Mouse (Mus musculus): ENCODE data around the gene Crb3. TPM values are rescaled to one million over a fixed set of nuclear protein-coding genes. Genes with fewer than 3 reads are reported as not detected.

The Crb3 gene
- 38.6 and 41.3 TPM in 2 replicates for polyA plus RNA-seq (2014; fragmentation: Nextera tagmentation; extraction: Ambion mirVana)

- no peaks in the 10 kb centered on the region for H3K9me3 ChIP-seq (ENCODE audit: low read depth, low read length)
- under 1% methylated on average over 18 of the region's 22 CpGs for WGBS
- peaks cover 25% of the 10 kb centered on the region for H3K27me3 ChIP-seq (ENCODE audit: insufficient read depth, low read length)
- peak within 1 kb of the TSS; percentile 90 for H3K4me2 ChIP-seq
- H3K4me1 ChIP-seq (ENCODE audit: insufficient read depth): no peaks in the 10 kb centered on the region
- H3K4me3 ChIP-seq (ENCODE audit: low read depth, low read length): peak within 1 kb of the TSS; percentile 75
- ATAC-seq (ENCODE audit: insufficient read depth): peak; percentile 4; the same call in 1 of the 2 replicates
- peak; percentile 24 for DNase-seq
- H3K36me3 ChIP-seq (ENCODE audit: insufficient read depth): no peaks in the 10 kb centered on the region
- peak within 1 kb of the TSS; percentile 46; the same call in 1 of the 2 replicates for H3K27ac ChIP-seq (ENCODE audit: low read depth)
- no peak for TF ChIP-seq CTCF (IDR thresholded peaks at IDR 0.05; ENCODE audit: low read depth)
- peak within 1 kb of the TSS; percentile 64 for H3K9ac ChIP-seq
These were observed at the start of gene Crb3 for GRCm38 (mm10) chr17:57058891-57059485. Gene Crb3, plus strand, starts transcription at chr17:57059105.

GRCm38 (mm10) chr17:57010911-57011235, 48.0 kb upstream of the Crb3 start:
- Histone ChIP-seq H3K4me3 (ENCODE audit: low read depth, low read length) (peak overlapping the region; percentile 85), H3K9me3 (ENCODE audit: low read depth, low read length) (no peaks in the 10 kb centered on the region), H3K9ac (peak overlapping the region; percentile 80), H3K27ac (ENCODE audit: low read depth) (peak overlapping the region; percentile 83), H3K36me3 (ENCODE audit: insufficient read depth) (peaks cover 38% of the 10 kb centered on the region), H3K4me1 (ENCODE audit: insufficient read depth) (no peaks in the 10 kb centered on the region; the same call in 1 of the 2 replicates), H3K4me2 (peak overlapping the region; percentile 91), H3K27me3 (ENCODE audit: insufficient read depth, low read length) (no peaks in the 10 kb centered on the region)
- ATAC-seq (ENCODE audit: insufficient read depth) (peak; percentile 38), DNase-seq (no peak)
- WGBS: under 1% methylated on average over 19 of the region's 19 CpGs
- no peak for TF ChIP-seq CTCF (IDR thresholded peaks at IDR 0.05; ENCODE audit: low read depth)

- Histone ChIP-seq H3K36me3 (ENCODE audit: insufficient read depth) (peaks cover 32% of the 10 kb centered on the region), H3K9ac (peak within 1 kb of the TSS; percentile 80), H3K27ac (ENCODE audit: low read depth) (peak within 1 kb of the TSS; percentile 92), H3K4me3 (ENCODE audit: low read depth, low read length) (peak within 1 kb of the TSS; percentile 85), H3K27me3 (ENCODE audit: insufficient read depth, low read length) (no peaks in the 10 kb centered on the region), H3K4me1 (ENCODE audit: insufficient read depth) (no peaks in the 10 kb centered on the region; the same call in 1 of the 2 replicates), H3K4me2 (peak within 1 kb of the TSS; percentile 91), H3K9me3 (ENCODE audit: low read depth, low read length) (no peaks in the 10 kb centered on the region)
- DNase-seq: peak; percentile 100
- ATAC-seq (ENCODE audit: insufficient read depth): peak; percentile 90
- no peak for TF ChIP-seq CTCF (IDR thresholded peaks at IDR 0.05; ENCODE audit: low read depth)
- WGBS: 1% methylated on average over 51 of the region's 51 CpGs
These were observed 47.4 kb upstream of the Crb3 start, which contains the start of the genes Gtf2f1 and Gm17949 for GRCm38 (mm10) chr17:57011236-57012141. Gene Gtf2f1, minus strand, starts transcription at chr17:57011288. Gene Gm17949, plus strand, starts transcription at chr17:57011469.

GRCm38 (mm10) chr17:57012245-57012795, 46.6 kb upstream of the Crb3 start:
- H3K27me3 ChIP-seq (ENCODE audit: insufficient read depth, low read length): no peaks in the 10 kb centered on the region
- no peak for TF ChIP-seq CTCF (IDR thresholded peaks at IDR 0.05; ENCODE audit: low read depth)
- peak overlapping the region; percentile 88 for H3K4me2 ChIP-seq
- peak overlapping the region; percentile 92 for H3K27ac ChIP-seq (ENCODE audit: low read depth)
- H3K9me3 ChIP-seq (ENCODE audit: low read depth, low read length): no peaks in the 10 kb centered on the region
- WGBS: 63% methylated on average over 13 of the region's 13 CpGs
- ATAC-seq (ENCODE audit: insufficient read depth): peak; percentile 1; the same call in 1 of the 2 replicates
- no peak for DNase-seq
- H3K4me1 ChIP-seq (ENCODE audit: insufficient read depth): no peaks in the 10 kb centered on the region; the same call in 1 of the 2 replicates
- peak overlapping the region; percentile 85 for H3K4me3 ChIP-seq (ENCODE audit: low read depth, low read length)
- H3K9ac ChIP-seq: 0 out of 2 replicates have a peak overlapping the region, but pooled peaks have one; percentile 74
- peaks cover 23% of the 10 kb centered on the region for H3K36me3 ChIP-seq (ENCODE audit: insufficient read depth)

GRCm38 (mm10) chr17:57019693-57020092, 39.2 kb upstream of the Crb3 start:
- ATAC-seq (ENCODE audit: insufficient read depth) (no peak), DNase-seq (no peak)
- no peaks in the 10 kb centered on the region for H3K9me3 ChIP-seq (ENCODE audit: low read depth, low read length)
- H3K4me1 ChIP-seq (ENCODE audit: insufficient read depth): no peaks in the 10 kb centered on the region
- H3K36me3 ChIP-seq (ENCODE audit: insufficient read depth): peaks cover 53% of the 10 kb centered on the region
- no peak overlapping the region for H3K4me3 ChIP-seq (ENCODE audit: low read depth, low read length)
- H3K4me2 ChIP-seq: no peak overlapping the region
- 92% methylated on average over 2 of the region's 2 CpGs for WGBS
- TF ChIP-seq CTCF (IDR thresholded peaks at IDR 0.05; ENCODE audit: low read depth): no peak
- no peaks in the 10 kb centered on the region for H3K27me3 ChIP-seq (ENCODE audit: insufficient read depth, low read length)
- no peak overlapping the region for H3K9ac ChIP-seq
- no peak overlapping the region for H3K27ac ChIP-seq (ENCODE audit: low read depth)

GRCm38 (mm10) chr17:57020960-57021359, 37.9 kb upstream of the Crb3 start:
- no peak overlapping the region for H3K4me2 ChIP-seq
- DNase-seq (no peak), ATAC-seq (ENCODE audit: insufficient read depth) (no peak)
- H3K36me3 ChIP-seq (ENCODE audit: insufficient read depth): peaks cover 66% of the 10 kb centered on the region
- no peaks in the 10 kb centered on the region for H3K4me1 ChIP-seq (ENCODE audit: insufficient read depth)
- H3K9ac ChIP-seq: no peak overlapping the region
- no peaks in the 10 kb centered on the region for H3K27me3 ChIP-seq (ENCODE audit: insufficient read depth, low read length)
- no peak overlapping the region for H3K4me3 ChIP-seq (ENCODE audit: low read depth, low read length)
- WGBS: 82% methylated on average over 5 of the region's 5 CpGs
- no peak overlapping the region for H3K27ac ChIP-seq (ENCODE audit: low read depth)
- no peaks in the 10 kb centered on the region for H3K9me3 ChIP-seq (ENCODE audit: low read depth, low read length)
- no peak for TF ChIP-seq CTCF (IDR thresholded peaks at IDR 0.05; ENCODE audit: low read depth)
